Mouse (Mus musculus): Measurements from ENCODE around the gene Gm42906. TPM values are rescaled to one million over a fixed set of nuclear protein-coding genes. Genes with fewer than 3 reads are reported as not detected.

Gm42906 gene
- polyA plus RNA-seq, 1 experiment from 2014 or later = not detected

DNA sequence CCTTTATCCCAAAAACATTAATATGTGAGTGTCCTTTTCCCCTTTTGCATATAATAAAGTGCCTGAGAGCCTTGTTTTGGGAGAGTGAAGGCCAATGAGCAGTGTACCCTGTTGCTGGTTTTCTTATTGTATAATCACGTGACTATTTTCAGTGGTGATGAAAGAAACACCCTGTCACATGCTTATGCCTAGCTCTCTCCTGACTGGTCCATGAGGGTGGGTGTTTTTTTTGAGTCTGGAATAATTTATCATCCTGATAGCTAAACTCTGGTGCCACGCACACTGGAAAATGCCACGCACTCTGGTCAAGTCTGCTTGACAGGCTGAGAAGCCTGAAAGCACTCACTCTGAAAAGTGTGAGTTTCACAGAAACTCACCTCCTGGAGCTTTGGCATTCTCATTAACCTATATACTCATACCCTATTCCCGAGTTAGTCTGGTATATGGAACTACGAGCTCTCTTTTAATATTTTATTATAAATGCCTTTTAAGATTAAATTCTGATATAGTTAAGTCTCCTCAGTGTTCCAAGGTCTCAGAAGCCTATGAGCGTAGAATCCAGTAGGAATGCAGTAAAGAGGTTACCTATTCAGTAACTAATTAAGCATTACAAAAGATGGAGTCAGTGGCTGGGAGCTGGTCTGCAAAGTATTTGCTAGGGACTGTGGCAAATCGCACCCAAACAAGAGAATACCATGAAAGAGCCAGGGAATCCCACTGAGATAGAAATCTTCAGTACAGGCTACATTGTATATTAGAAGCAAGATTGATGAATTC lies 19.7 kb downstream of the Gm42906 start:
- Histone ChIP-seq H3K4me3 (no peak overlapping the region), H3K9me3 (no peaks in the 10 kb centered on the region), H3K27me3 (ENCODE audit: poor library complexity, severe bottlenecking) (no peaks in the 10 kb centered on the region; the same call in 1 of the 2 replicates), H3K4me1 (peaks cover 19% of the 10 kb centered on the region), H3K27ac (no peak overlapping the region), H3K36me3 (replicated peaks) (no peaks in the 10 kb centered on the region)
- 34% methylated on average over 7 of the region's 7 CpGs for WGBS
- DNase-seq (ENCODE audit: extremely low spot score, low spot score) = no peak

DNA sequence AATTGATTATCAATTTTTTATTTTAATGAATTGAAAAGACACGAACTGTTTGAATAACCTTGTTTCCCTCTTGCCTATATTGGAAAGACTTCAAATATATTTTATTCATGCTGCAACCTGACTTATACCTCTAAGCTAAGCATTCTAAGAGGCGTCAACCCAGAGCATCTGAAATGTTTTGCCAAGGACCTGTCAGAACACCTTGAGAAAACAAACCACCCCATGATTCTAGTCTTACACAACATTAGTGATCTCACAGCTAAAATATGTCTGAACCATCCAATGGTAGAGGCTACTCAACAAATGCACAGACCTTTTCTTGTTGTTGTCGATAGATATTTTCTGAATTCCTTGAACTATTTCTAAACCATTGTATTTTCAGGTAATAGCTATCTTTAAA lies 20.5 kb downstream of the Gm42906 start:
- H3K27ac ChIP-seq = no peak overlapping the region
- H3K9me3 ChIP-seq = no peaks in the 10 kb centered on the region
- no peak overlapping the region for H3K4me3 ChIP-seq
- H3K4me1 ChIP-seq = peaks cover 19% of the 10 kb centered on the region
- no peaks in the 10 kb centered on the region for H3K36me3 ChIP-seq (replicated peaks)
- H3K27me3 ChIP-seq (ENCODE audit: poor library complexity, severe bottlenecking) = no peaks in the 10 kb centered on the region; the same call in 1 of the 2 replicates
- no peak for DNase-seq (ENCODE audit: extremely low spot score, low spot score)
- WGBS = 88% methylated on average over 3 of the region's 3 CpGs

- no peaks in the 10 kb centered on the region; the same call in 1 of the 2 replicates for H3K27me3 ChIP-seq (ENCODE audit: poor library complexity, severe bottlenecking)
- 93% methylated on average over 5 of the region's 5 CpGs for WGBS
- H3K9me3 ChIP-seq = no peaks in the 10 kb centered on the region
- peaks cover 19% of the 10 kb centered on the region for H3K4me1 ChIP-seq
- no peak overlapping the region for H3K27ac ChIP-seq
- DNase-seq (ENCODE audit: extremely low spot score, low spot score) = no peak
- no peak overlapping the region for H3K4me3 ChIP-seq
- H3K36me3 ChIP-seq (replicated peaks) = no peaks in the 10 kb centered on the region
Measured at GRCm38 (mm10) chr5:151406276-151406675, 21.7 kb downstream of the Gm42906 start.

DNA sequence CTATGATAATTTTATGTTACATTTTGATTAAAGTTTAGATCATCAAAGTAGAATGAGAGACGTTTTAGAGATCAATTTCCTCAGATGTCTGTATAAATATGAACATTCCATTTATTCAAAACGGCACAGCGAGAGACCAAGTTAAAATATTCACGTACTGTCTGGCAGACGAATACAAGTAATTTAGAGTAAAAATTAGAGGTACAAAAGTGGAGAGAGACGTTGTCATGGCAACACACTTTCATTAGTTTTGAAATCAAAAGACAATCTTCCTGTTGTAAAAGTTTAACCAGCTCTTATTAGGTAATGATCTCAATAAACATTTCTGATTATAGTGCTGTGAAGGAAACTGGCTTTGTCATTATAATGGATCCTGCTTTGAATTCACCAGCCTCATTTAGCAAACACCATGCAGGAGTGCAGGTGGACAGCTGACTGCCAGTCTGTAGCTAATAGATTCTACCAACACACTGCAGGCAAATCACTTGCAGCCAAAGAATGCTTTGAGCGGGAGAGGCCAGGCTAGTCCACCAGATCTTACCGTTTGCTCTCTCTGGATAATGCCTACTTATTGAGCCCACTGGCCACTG lies 22.6 kb downstream of the Gm42906 start:
- Histone ChIP-seq H3K4me1 (peaks cover 19% of the 10 kb centered on the region), H3K27ac (no peak overlapping the region), H3K27me3 (ENCODE audit: poor library complexity, severe bottlenecking) (no peaks in the 10 kb centered on the region; the same call in 1 of the 2 replicates), H3K4me3 (no peak overlapping the region), H3K9me3 (no peaks in the 10 kb centered on the region), H3K36me3 (replicated peaks) (no peaks in the 10 kb centered on the region)
- no peak for DNase-seq (ENCODE audit: extremely low spot score, low spot score)
- WGBS = 75% methylated on average over 8 of the region's 8 CpGs

DNA sequence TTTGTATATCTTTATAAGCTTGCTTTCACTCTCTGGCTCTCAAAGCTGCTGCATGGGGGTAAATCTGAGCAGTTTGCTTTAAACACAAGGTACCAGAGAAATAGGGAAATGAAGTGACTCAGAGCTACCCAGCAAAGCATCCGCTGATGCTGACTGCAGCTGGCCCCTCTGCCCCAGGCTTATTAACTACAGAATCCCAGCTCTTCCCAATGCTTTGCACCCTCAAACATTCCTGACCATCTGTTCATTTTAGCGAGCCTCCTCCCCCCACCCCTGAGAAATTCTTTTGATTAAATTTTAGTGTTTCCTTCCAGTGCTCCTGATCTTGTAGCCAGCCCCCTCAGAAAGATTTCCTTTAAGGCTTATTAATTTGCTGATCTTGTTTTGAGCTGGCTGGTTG lies 24.4 kb downstream of the Gm42906 start:
- Histone ChIP-seq H3K4me1 (peaks cover 11% of the 10 kb centered on the region), H3K27me3 (ENCODE audit: poor library complexity, severe bottlenecking) (no peaks in the 10 kb centered on the region; the same call in 1 of the 2 replicates)
- WGBS = 63% methylated on average over 2 of the region's 2 CpGs

GRCm38 (mm10) chr5:151400557-151400944 lies 27.4 kb downstream of the Gm42906 start:
- Histone ChIP-seq H3K36me3 (replicated peaks) (no peaks in the 10 kb centered on the region), H3K4me3 (no peak overlapping the region), H3K4me1 (peaks cover 3% of the 10 kb centered on the region; the same call in 1 of the 2 replicates), H3K27ac (no peak overlapping the region), H3K27me3 (ENCODE audit: poor library complexity, severe bottlenecking) (no peaks in the 10 kb centered on the region), H3K9me3 (no peaks in the 10 kb centered on the region)
- no peak for DNase-seq (ENCODE audit: extremely low spot score, low spot score)
- 80% methylated on average over 2 of the region's 2 CpGs for WGBS

More for the DNA sequence above, 24.4 kb downstream of the Gm42906 start:
- H3K27ac ChIP-seq = no peak overlapping the region
- H3K4me3 ChIP-seq = no peak overlapping the region
- no peaks in the 10 kb centered on the region for H3K36me3 ChIP-seq (replicated peaks)
- DNase-seq (ENCODE audit: extremely low spot score, low spot score) = no peak
- H3K9me3 ChIP-seq = no peaks in the 10 kb centered on the region

DNA sequence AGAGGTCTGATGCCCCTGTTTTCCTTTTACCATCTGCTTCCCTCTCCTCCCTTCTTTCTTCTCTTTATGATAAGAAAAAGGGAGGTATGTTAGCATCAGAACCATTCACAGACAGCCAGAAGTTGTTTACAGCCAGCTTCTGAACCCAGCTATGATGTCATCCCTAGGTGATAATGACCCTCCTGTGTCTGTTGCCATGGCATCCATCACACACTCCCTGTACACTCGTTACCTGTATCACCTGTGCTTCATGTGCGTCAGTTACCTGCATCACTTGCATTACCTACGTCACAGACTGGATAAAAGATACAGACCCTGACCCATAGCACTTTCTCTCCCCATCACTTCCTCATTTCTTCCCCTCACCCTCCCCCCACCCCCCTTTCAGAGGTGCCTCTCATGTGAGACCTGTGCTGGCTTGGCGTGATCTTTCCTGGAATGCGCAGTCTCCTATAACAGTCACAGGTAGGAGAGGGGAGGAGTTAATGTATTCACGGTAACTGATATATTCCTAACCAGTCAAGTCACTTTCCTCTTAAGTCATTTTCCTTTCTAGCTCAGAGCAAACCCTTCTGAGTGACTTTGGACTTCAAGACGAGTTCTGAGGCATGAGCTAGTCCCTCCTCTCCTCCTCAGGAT lies 27.9 kb downstream of the Gm42906 start:
- no peaks in the 10 kb centered on the region for H3K4me1 ChIP-seq
- no peak overlapping the region for H3K4me3 ChIP-seq
- 82% methylated on average over 7 of the region's 7 CpGs for WGBS
- no peaks in the 10 kb centered on the region for H3K27me3 ChIP-seq (ENCODE audit: poor library complexity, severe bottlenecking)
- H3K36me3 ChIP-seq (replicated peaks) = no peaks in the 10 kb centered on the region
- no peak for DNase-seq (ENCODE audit: extremely low spot score, low spot score)
- H3K27ac ChIP-seq = no peak overlapping the region
- H3K9me3 ChIP-seq = no peaks in the 10 kb centered on the region

DNA sequence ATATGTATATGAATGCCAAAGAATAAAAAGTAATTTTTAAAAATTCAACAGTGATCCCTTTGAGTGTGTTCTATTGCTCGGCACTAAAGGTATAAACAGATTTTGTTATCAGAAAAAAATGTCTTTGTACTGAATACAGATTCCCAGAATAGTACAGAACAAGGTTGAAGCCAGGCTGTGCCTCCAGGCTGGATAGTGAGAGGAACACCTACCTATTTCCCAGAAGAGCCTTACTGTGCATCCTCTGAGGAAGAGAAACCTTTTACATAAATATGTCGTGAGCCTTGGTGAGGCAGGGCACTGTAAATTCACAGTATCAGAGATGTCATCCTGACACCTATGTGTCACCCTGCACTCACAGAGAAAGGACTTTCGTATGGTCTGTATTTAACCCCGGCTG lies 31.8 kb downstream of the Gm42906 start:
- DNase-seq (ENCODE audit: extremely low spot score, low spot score) = no peak
- no peaks in the 10 kb centered on the region for H3K36me3 ChIP-seq (replicated peaks)
- H3K4me3 ChIP-seq = no peak overlapping the region
- no peak overlapping the region for H3K27ac ChIP-seq
- 86% methylated on average over 4 of the region's 4 CpGs for WGBS
- H3K4me1 ChIP-seq = 0 out of 2 replicates have a peak, but pooled peaks cover 6% of the 10 kb centered on the region
- no peaks in the 10 kb centered on the region for H3K9me3 ChIP-seq
- H3K27me3 ChIP-seq (ENCODE audit: poor library complexity, severe bottlenecking) = no peaks in the 10 kb centered on the region

DNA sequence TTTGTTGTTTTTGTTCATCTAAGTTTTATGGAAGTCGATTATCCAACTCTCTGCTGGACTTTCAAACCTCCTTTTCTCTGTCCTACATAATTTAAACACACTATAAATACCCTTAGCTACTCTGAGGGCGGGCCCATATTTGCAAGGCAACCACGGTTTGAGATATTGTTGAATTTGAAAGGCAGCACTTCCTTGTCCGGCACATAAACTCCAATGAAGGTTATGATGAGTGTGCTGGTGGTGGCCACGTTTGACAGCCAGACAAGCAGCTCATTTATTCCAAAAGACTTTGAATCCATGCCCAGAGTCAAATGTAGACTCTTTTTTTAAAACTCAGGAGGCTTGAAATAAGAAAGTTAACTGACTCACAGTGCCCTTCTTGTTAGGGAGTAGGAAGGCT lies 33.3 kb downstream of the Gm42906 start:
- no peak for DNase-seq (ENCODE audit: extremely low spot score, low spot score)
- Histone ChIP-seq H3K4me3 (no peak overlapping the region), H3K9me3 (no peaks in the 10 kb centered on the region), H3K4me1 (0 out of 2 replicates have a peak, but pooled peaks cover 6% of the 10 kb centered on the region), H3K36me3 (replicated peaks) (no peaks in the 10 kb centered on the region), H3K27me3 (ENCODE audit: poor library complexity, severe bottlenecking) (no peaks in the 10 kb centered on the region), H3K27ac (no peak overlapping the region)
- 87% methylated on average over 5 of the region's 5 CpGs for WGBS

DNA sequence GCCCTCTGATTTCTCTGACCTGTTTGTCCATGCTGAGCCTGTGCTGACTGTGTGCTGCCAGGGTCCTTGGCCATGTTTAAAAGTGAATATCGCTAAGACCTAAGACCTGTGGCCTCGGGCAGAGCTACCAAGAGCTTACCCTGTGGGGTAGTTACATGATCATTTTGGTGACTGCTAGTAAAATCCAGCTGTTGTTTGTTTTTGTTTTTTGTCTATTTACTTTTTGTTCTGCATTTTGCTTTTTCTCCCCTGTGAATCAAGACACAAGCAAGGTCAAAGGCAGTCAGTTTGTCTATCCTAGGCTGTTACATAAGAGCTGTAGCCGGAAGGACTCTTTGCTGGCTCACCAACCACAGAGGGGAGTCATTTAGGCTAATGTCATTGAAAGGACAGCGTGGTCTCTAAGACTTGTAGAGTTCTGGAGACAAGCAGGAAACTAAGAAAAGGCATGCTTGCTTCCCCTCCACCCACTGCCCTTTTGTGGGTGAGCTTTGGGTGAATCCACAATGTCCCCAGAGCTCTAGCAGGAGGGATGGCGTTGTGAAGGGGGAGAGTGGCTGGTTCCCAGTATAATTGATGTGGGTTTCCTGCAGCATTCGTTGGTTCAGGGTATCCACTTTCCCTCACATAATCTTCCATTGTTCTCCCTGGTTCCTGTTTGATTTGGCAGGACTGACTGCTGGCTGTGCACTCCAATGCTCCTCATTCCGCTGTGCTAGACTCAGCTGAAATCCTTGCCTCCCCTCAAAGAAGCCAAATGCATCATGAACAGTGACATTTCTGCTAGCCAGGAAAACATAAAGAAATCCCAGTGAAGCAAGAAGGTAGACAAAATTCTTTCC lies 33.9 kb downstream of the Gm42906 start:
- 0 out of 2 replicates have a peak, but pooled peaks cover 6% of the 10 kb centered on the region for H3K4me1 ChIP-seq
- H3K9me3 ChIP-seq = no peaks in the 10 kb centered on the region
- DNase-seq (ENCODE audit: extremely low spot score, low spot score) = no peak
- WGBS = 58% methylated on average over 7 of the region's 7 CpGs
- 0 out of 2 replicates have a peak overlapping the region, but pooled peaks have one; percentile 35 for H3K27ac ChIP-seq
- no peaks in the 10 kb centered on the region for H3K27me3 ChIP-seq (ENCODE audit: poor library complexity, severe bottlenecking)
- no peak overlapping the region for H3K4me3 ChIP-seq
- H3K36me3 ChIP-seq (replicated peaks) = no peaks in the 10 kb centered on the region

DNA sequence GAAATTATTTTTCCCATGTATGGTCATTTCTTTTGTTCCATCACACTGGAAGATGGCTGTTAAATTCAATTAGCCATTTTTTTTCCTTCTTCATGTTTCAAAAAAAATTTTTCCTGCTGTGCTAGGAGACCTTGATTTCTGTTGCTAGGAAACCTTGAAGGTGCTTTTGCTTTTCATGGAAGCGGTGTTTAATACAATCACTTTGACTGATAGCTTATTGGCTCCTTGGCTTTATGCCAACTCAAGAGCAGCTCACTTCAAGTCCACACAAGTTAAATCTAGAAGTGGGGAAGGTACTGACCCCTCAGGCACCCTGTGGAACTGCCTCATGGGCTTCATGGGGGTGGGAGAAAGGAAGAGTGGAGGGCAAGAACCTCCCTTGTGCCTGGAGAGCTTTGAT lies 38.1 kb downstream of the Gm42906 start:
- no peak for DNase-seq (ENCODE audit: extremely low spot score, low spot score)
- no peak overlapping the region for H3K27ac ChIP-seq
- WGBS = 98% methylated on average over 1 of the region's 1 CpGs
- no peaks in the 10 kb centered on the region for H3K36me3 ChIP-seq (replicated peaks)
- 0 out of 2 replicates have a peak, but pooled peaks cover 6% of the 10 kb centered on the region for H3K4me1 ChIP-seq
- H3K4me3 ChIP-seq = no peak overlapping the region
- no peaks in the 10 kb centered on the region for H3K9me3 ChIP-seq
- H3K27me3 ChIP-seq (ENCODE audit: poor library complexity, severe bottlenecking) = no peaks in the 10 kb centered on the region

GRCm38 (mm10) chr5:151379896-151380295 lies 48.1 kb downstream of the Gm42906 start:
- Histone ChIP-seq H3K36me3 (replicated peaks) (no peaks in the 10 kb centered on the region), H3K9me3 (no peaks in the 10 kb centered on the region), H3K27ac (no peak overlapping the region), H3K27me3 (ENCODE audit: poor library complexity, severe bottlenecking) (no peaks in the 10 kb centered on the region), H3K4me1 (no peaks in the 10 kb centered on the region), H3K4me3 (no peak overlapping the region)
- no peak for DNase-seq (ENCODE audit: extremely low spot score, low spot score)
- 91% methylated on average over 2 of the region's 2 CpGs for WGBS
